Mouse (Mus musculus): ENCODE data around the gene Gm28305.

- TF ChIP-seq CTCF (IDR thresholded peaks at IDR 0.05; ENCODE audit: borderline replicate concordance, insufficient read depth, low read length) (no peak), POLR2A (IDR thresholded peaks at IDR 0.05; ENCODE audit: low read depth, low read length) (no peak)
Measured at GRCm38 (mm10) chr9:104051028-104051427, 10.6 kb downstream of the Gm28305 start.
